Mouse (Mus musculus) ES-E14 (cell line): ENCODE data around the gene Vill.

ENCODE experiments used
- CHD2 ChIP-seq: IDR thresholded peaks from 2 replicates; pipeline ENCODE4 v1.6.1; 2014; ENCODE audit warnings: mild to moderate bottlenecking, low read depth, low read length, inconsistent platforms
- HCFC1 ChIP-seq: IDR thresholded peaks from 2 replicates; pipeline ENCODE4 v1.6.1; 2012; ENCODE audit warnings: low read length, inconsistent platforms, borderline replicate concordance; ENCODE audit not compliant: insufficient read depth
- MAFK ChIP-seq: IDR thresholded peaks from 2 replicates; pipeline ENCODE4 v1.6.1; 2014; ENCODE audit warnings: mild to moderate bottlenecking, low read depth, low read length, inconsistent platforms; ENCODE audit not compliant: insufficient read depth
- ZC3H11A ChIP-seq: IDR thresholded peaks from 2 replicates; pipeline ENCODE4 v1.6.1; 2012; ENCODE audit warnings: low read depth, mild to moderate bottlenecking, inconsistent platforms, low read length, borderline replicate concordance
- ZNF384 ChIP-seq: IDR thresholded peaks from 2 replicates; pipeline ENCODE4 v1.6.1; 2012; ENCODE audit warnings: low read depth, low read length, inconsistent platforms

DNA sequence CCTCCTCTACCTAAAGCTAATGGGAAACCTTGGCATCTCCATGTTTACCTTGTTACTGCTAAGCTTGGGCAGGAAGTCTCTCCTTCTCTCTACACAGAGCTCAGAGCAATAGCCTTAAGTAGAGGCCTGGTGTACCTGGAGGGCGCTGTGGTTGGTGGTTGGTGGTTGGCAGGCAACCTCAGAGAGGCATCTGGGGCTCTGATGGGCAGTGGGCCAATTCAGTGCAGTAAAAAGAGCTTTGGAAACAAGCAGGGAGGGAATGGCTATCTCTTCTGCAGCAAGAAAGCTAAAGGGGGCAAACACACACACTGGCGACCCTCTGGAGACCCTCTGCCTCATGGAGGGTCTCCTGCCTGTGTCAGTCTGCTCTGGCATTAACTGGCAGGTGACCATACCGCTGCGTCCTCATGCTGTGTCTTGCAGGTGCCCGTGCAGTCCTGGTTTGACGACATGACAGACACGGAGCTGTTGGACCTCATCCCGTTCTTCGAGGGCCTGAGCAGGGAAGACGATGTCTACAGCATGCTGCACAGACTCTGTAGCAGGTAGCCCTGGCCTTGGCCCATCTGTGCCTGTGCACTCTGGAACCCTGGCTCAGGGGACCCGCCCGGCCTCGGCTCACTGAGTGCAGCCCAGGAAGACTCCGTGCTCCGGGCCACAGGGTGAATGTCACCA is 12.3 kb upstream of the Vill start:
- TF ChIP-seq MAFK = no peak
- no peak for TF ChIP-seq ZNF384
- no peak for TF ChIP-seq HCFC1
- TF ChIP-seq CHD2 = no peak
- TF ChIP-seq ZC3H11A = no peak
